Mouse (Mus musculus) heart, embryonic 16.5 days (tissue): ENCODE results near the gene Pnkd. TPM values are rescaled to one million over a fixed set of nuclear protein-coding genes. Genes with fewer than 3 reads are reported as not detected.

Experiments used
- ATAC-seq: fragments of 200-750 bp; cut with Nextera tagmentation; replicated peaks from 2 replicates; pipeline ENCODE4 v1.8.0; 2017; ENCODE audit warnings: moderate number of reproducible peaks; ENCODE audit not compliant: insufficient read depth, low FRiP score; ENCODE audit errors: extremely low read depth
- H3K27ac ChIP-seq: fragments of 300-500 bp; sonication (generic); 2 replicates; pipeline ENCODE4 v1.5.1; 2014; ENCODE audit warnings: mild to moderate bottlenecking, low read length, control low read depth, moderate library complexity
- H3K27me3 ChIP-seq: fragments of 300-500 bp; sonication (generic); 2 replicates; pipeline ENCODE4 v1.6.1; 2014; ENCODE audit warnings: low read length, mixed read lengths; ENCODE audit not compliant: control insufficient read depth, insufficient read depth
- H3K36me3 ChIP-seq: fragments of 300-500 bp; sonication (generic); 2 replicates; pipeline ENCODE4 v1.6.1; 2014; ENCODE audit not compliant: control insufficient read depth, insufficient read depth
- H3K4me1 ChIP-seq: fragments of 300-500 bp; sonication (generic); 2 replicates; pipeline ENCODE4 v1.6.1; 2014; ENCODE audit warnings: low read length, mixed read lengths; ENCODE audit not compliant: control insufficient read depth, insufficient read depth
- H3K4me2 ChIP-seq: fragments of 300-500 bp; sonication (generic); 2 replicates; pipeline ENCODE4 v1.6.1; 2014; ENCODE audit warnings: low read depth, mild to moderate bottlenecking, control low read depth, low read length
- H3K4me3 ChIP-seq: fragments of 300-500 bp; sonication (generic); 2 replicates; pipeline ENCODE4 v1.5.1; 2014; ENCODE audit warnings: mild to moderate bottlenecking, control low read depth, low read length
- H3K9ac ChIP-seq: fragments of 300-500 bp; sonication (generic); 2 replicates; pipeline ENCODE4 v1.6.1; 2014; ENCODE audit warnings: low read length, control low read depth
- H3K9me3 ChIP-seq: fragments of 300-500 bp; sonication (generic); replicated peaks from 2 replicates; pipeline ENCODE4 v1.6.1; 2016; ENCODE audit warnings: low read length; ENCODE audit not compliant: control insufficient read depth
- WGBS: fragments of 180-500 bp; shearing (Covaris S2); extraction: QIAGEN DNeasy Blood & Tissue Kit; methylation state at CpG from one replicate; pipeline ENCODE4 v1.1.7; 2014; 5-methylcytosine and 5-hydroxymethylcytosine counted together
- polyA plus RNA-seq: library from polyadenylated mRNA; unstranded; fragments of >200 nt; fragmentation: Nextera tagmentation; extraction: Ambion mirVana; gene quantifications from 2 replicates; pipeline ENCODE4 v1.2.1, GENCODE M21; 2015

The Pnkd gene
- polyA plus RNA-seq, 1 experiment from 2014 or later, result 324 TPM

GRCm38 (mm10) chr1:74298996-74299395, 14.3 kb downstream of the Pnkd start:
- no peaks in the 10 kb centered on the region for H3K9me3 ChIP-seq
- no peak overlapping the region for H3K4me3 ChIP-seq
- peaks cover 85% of the 10 kb centered on the region for H3K4me1 ChIP-seq
- 33% methylated on average over 5 of the region's 5 CpGs for WGBS
- H3K27ac ChIP-seq, result peak overlapping the region; percentile 84
- H3K36me3 ChIP-seq, result no peaks in the 10 kb centered on the region
- H3K4me2 ChIP-seq, result peak overlapping the region; percentile 7; the same call in 1 of the 2 replicates
- no peaks in the 10 kb centered on the region for H3K27me3 ChIP-seq
- no peak for ATAC-seq
- H3K9ac ChIP-seq, result peak overlapping the region; percentile 56

GRCm38 (mm10) chr1:74300347-74301110, 15.8 kb downstream of the Pnkd start:
- no peaks in the 10 kb centered on the region for H3K36me3 ChIP-seq
- no peaks in the 10 kb centered on the region for H3K27me3 ChIP-seq
- peak overlapping the region; percentile 27 for H3K4me2 ChIP-seq
- peak overlapping the region; percentile 50 for H3K9ac ChIP-seq
- no peak overlapping the region for H3K4me3 ChIP-seq
- no peaks in the 10 kb centered on the region for H3K9me3 ChIP-seq
- H3K27ac ChIP-seq, result peak overlapping the region; percentile 75
- peaks cover 77% of the 10 kb centered on the region for H3K4me1 ChIP-seq
- 47% methylated on average over 6 of the region's 6 CpGs for WGBS
- no peak for ATAC-seq

- Histone ChIP-seq H3K4me1 (peaks cover 60% of the 10 kb centered on the region), H3K36me3 (no peaks in the 10 kb centered on the region), H3K9ac (peak overlapping the region; percentile 56), H3K4me2 (peak overlapping the region; percentile 83), H3K27me3 (no peaks in the 10 kb centered on the region), H3K9me3 (no peaks in the 10 kb centered on the region), H3K27ac (no peak overlapping the region), H3K4me3 (no peak overlapping the region)
- WGBS, result 85% methylated on average over 7 of the region's 7 CpGs
- no peak for ATAC-seq
These were observed 17.5 kb downstream of the Pnkd start for GRCm38 (mm10) chr1:74302229-74302628.

- Histone ChIP-seq H3K9ac (peak overlapping the region; percentile 56), H3K9me3 (no peaks in the 10 kb centered on the region), H3K4me3 (peak overlapping the region; percentile 85), H3K4me2 (peak overlapping the region; percentile 83), H3K4me1 (peaks cover 54% of the 10 kb centered on the region), H3K27ac (peak overlapping the region; percentile 95), H3K27me3 (no peaks in the 10 kb centered on the region), H3K36me3 (no peaks in the 10 kb centered on the region)
- 53% methylated on average over 2 of the region's 2 CpGs for WGBS
- ATAC-seq, result no peak
These were observed 18.1 kb downstream of the Pnkd start for GRCm38 (mm10) chr1:74302835-74303234.

- 0% methylated on average over 54 of the region's 56 CpGs for WGBS
- Histone ChIP-seq H3K4me3 (peak overlapping the region; percentile 85), H3K4me1 (peaks cover 45% of the 10 kb centered on the region), H3K9me3 (no peaks in the 10 kb centered on the region), H3K4me2 (peak overlapping the region; percentile 83), H3K27me3 (no peaks in the 10 kb centered on the region), H3K36me3 (no peaks in the 10 kb centered on the region), H3K9ac (peak overlapping the region; percentile 93), H3K27ac (peak overlapping the region; percentile 95)
- peak; percentile 84 for ATAC-seq
These were observed 19.0 kb downstream of the Pnkd start for GRCm38 (mm10) chr1:74303509-74304338.

- 11% methylated on average over 12 of the region's 12 CpGs for WGBS
- H3K4me1 ChIP-seq, result peaks cover 42% of the 10 kb centered on the region
- peak overlapping the region; percentile 93 for H3K9ac ChIP-seq
- peak overlapping the region; percentile 83 for H3K4me2 ChIP-seq
- 0 out of 2 replicates have a peak, but pooled peaks have one; percentile 3 for ATAC-seq
- no peaks in the 10 kb centered on the region for H3K27me3 ChIP-seq
- H3K36me3 ChIP-seq, result no peaks in the 10 kb centered on the region
- H3K4me3 ChIP-seq, result peak overlapping the region; percentile 85
- H3K9me3 ChIP-seq, result no peaks in the 10 kb centered on the region
- H3K27ac ChIP-seq, result peak overlapping the region; percentile 95
These were observed 19.6 kb downstream of the Pnkd start for GRCm38 (mm10) chr1:74304339-74304790.

- H3K36me3 ChIP-seq, result no peaks in the 10 kb centered on the region
- peaks cover 42% of the 10 kb centered on the region for H3K4me1 ChIP-seq
- ATAC-seq, result no peak
- WGBS, result 61% methylated on average over 4 of the region's 4 CpGs
- H3K4me2 ChIP-seq, result no peak overlapping the region
- H3K9ac ChIP-seq, result no peak overlapping the region
- H3K4me3 ChIP-seq, result no peak overlapping the region
- H3K9me3 ChIP-seq, result no peaks in the 10 kb centered on the region
- peak overlapping the region; percentile 23; the same call in 1 of the 2 replicates for H3K27ac ChIP-seq
- no peaks in the 10 kb centered on the region for H3K27me3 ChIP-seq
These were observed 20.2 kb downstream of the Pnkd start for GRCm38 (mm10) chr1:74304946-74305345.

GRCm38 (mm10) chr1:74305522-74305921, 20.8 kb downstream of the Pnkd start, which contains the start of gene Tmbim1:
Gene Tmbim1, minus strand, starts transcription at chr1:74305622.
- H3K4me3 ChIP-seq, result peak within 1 kb of the TSS; percentile 85
- H3K36me3 ChIP-seq, result no peaks in the 10 kb centered on the region
- no peaks in the 10 kb centered on the region for H3K9me3 ChIP-seq
- no peak for ATAC-seq
- peak within 1 kb of the TSS; percentile 83 for H3K4me2 ChIP-seq
- WGBS, result 83% methylated on average over 2 of the region's 2 CpGs
- no peaks in the 10 kb centered on the region for H3K27me3 ChIP-seq
- H3K4me1 ChIP-seq, result peaks cover 37% of the 10 kb centered on the region
- H3K27ac ChIP-seq, result peak within 1 kb of the TSS; percentile 95
- peak within 1 kb of the TSS; percentile 93 for H3K9ac ChIP-seq
